26 mouse cellular contexts compared by ENCODE assay signal in genomic region chr13:107850907-107851560, GRCm38 (mm10).
A peak's percentile ranks its signal among the peaks of the same experiment; 100 is the strongest.
DNase-seq lines count a peak whose midpoint lies in the region; ATAC-seq and TF ChIP-seq lines count a peak whose summit lies in the region.
"Had no signal": no experiment of that assay in that cellular context is flagged by ENCODE, and none has a peak within 500 bp of the region (broad histone marks: within the 10 kb centered on the region; RNA-seq: fewer than 3 reads in every experiment).

No protein-coding gene starts in this region.

- no peak for TF ChIP-seq POLR2A in lung, adult 2 months (IDR thresholded peaks at IDR 0.05; ENCODE audit: borderline replicate concordance, extremely low read depth, low read depth, low read length)

- 65% methylated on average over 8 of the region's 8 CpGs for WGBS in hindbrain, embryonic 12.5 days
- WGBS in hindbrain, embryonic 16.5 days: 54% methylated on average over 8 of the region's 8 CpGs
- 55% methylated on average over 8 of the region's 8 CpGs for WGBS in lung, embryonic 16.5 days
- WGBS in lung, adult 2 months: 68% methylated on average over 8 of the region's 8 CpGs
- WGBS in forebrain, embryonic 13.5 days: 34% methylated on average over 8 of the region's 8 CpGs

- H3K27me3 ChIP-seq in hindbrain, embryonic 12.5 days: no peaks in the 10 kb centered on the region
- no peaks in the 10 kb centered on the region for H3K27me3 ChIP-seq in hindbrain, embryonic 16.5 days (replicated peaks; ENCODE audit: control insufficient read depth, insufficient read depth, low read length)
- no peaks in the 10 kb centered on the region for H3K27me3 ChIP-seq in lung, embryonic 16.5 days (ENCODE audit: control insufficient read depth, insufficient read depth, low read depth, low read length)
- no peaks in the 10 kb centered on the region for H3K27me3 ChIP-seq in forebrain, embryonic 13.5 days
- H3K27me3 ChIP-seq: embryonic facial prominence, embryonic 13.5 days; kidney, embryonic 15.5 days; liver, embryonic 15.5 days had no signal

- H3K4me3 ChIP-seq in hindbrain, embryonic 12.5 days: no peak overlapping the region
- H3K4me3 ChIP-seq in hindbrain, embryonic 16.5 days (ENCODE audit: low read length): no peak overlapping the region
- no peak overlapping the region for H3K4me3 ChIP-seq in lung, embryonic 16.5 days (ENCODE audit: low read length)
- no peak overlapping the region for H3K4me3 ChIP-seq in lung, adult 2 months (replicated peaks; ENCODE audit: extremely low read depth, low read depth, low read length)
- no peak overlapping the region for H3K4me3 ChIP-seq in forebrain, embryonic 13.5 days
- H3K4me3 ChIP-seq: embryonic facial prominence, embryonic 13.5 days; erythroblast, embryonic 14.5 days; heart, embryonic 10.5 days; kidney, embryonic 15.5 days; liver, embryonic 15.5 days; midbrain, embryonic 10.5 days had no signal

- peaks cover 58% of the 10 kb centered on the region for H3K4me1 ChIP-seq in hindbrain, embryonic 12.5 days
- peaks cover 22% of the 10 kb centered on the region for H3K4me1 ChIP-seq in hindbrain, embryonic 16.5 days (ENCODE audit: control insufficient read depth, insufficient read depth, low read depth, low read length)
- peaks cover 43% of the 10 kb centered on the region for H3K4me1 ChIP-seq in lung, embryonic 16.5 days (replicated peaks; ENCODE audit: control insufficient read depth, insufficient read depth, low read length)
- H3K4me1 ChIP-seq in lung, adult 2 months (ENCODE audit: control insufficient read depth, insufficient read depth, low read length): peaks cover 28% of the 10 kb centered on the region
- peaks cover 66% of the 10 kb centered on the region for H3K4me1 ChIP-seq in forebrain, embryonic 13.5 days

- DNase-seq in lung, adult 2 months: no peak
- DNase-seq in lung, postnatal 36 days: peak; percentile 63
- DNase-seq in urinary bladder, postnatal 14 days (ENCODE audit: low spot score): no peak
- DNase-seq: adrenal gland, adult 8-10 months; cerebellum, adult 8-10 months; cerebellum, postnatal 36 days; embryo, embryonic 11 days; kidney, adult 11 months; left cerebral cortex, postnatal 4 days; liver; retina, postnatal 1 day; right cerebral cortex, postnatal 25 days; spleen, adult 18-20 months; thymus, postnatal 4 days had no signal

- H3K9ac ChIP-seq in hindbrain, embryonic 12.5 days: no peak overlapping the region
- no peak overlapping the region for H3K9ac ChIP-seq in hindbrain, embryonic 16.5 days (ENCODE audit: low read depth, low read length)
- H3K9ac ChIP-seq in lung, embryonic 16.5 days (ENCODE audit: low read length): no peak overlapping the region
- no peak overlapping the region for H3K9ac ChIP-seq in forebrain, embryonic 13.5 days
- H3K9ac ChIP-seq: embryonic facial prominence, embryonic 13.5 days; kidney, embryonic 15.5 days; liver, embryonic 15.5 days had no signal

- TF ChIP-seq CTCF in lung, adult 2 months (IDR thresholded peaks at IDR 0.05; ENCODE audit: insufficient read depth, low read length): no peak

- H3K27ac ChIP-seq in hindbrain, embryonic 12.5 days: 0 out of 2 replicates have a peak overlapping the region, but pooled peaks have one; percentile 18
- H3K27ac ChIP-seq in hindbrain, embryonic 16.5 days (ENCODE audit: low read depth, low read length): no peak overlapping the region
- H3K27ac ChIP-seq in lung, embryonic 16.5 days (ENCODE audit: low read length): no peak overlapping the region
- no peak overlapping the region for H3K27ac ChIP-seq in forebrain, embryonic 13.5 days
- H3K27ac ChIP-seq: embryonic facial prominence, embryonic 13.5 days; heart, embryonic 10.5 days; hindbrain, postnatal 0 days; kidney, embryonic 15.5 days; liver, embryonic 15.5 days; midbrain, embryonic 10.5 days had no signal

- no peaks in the 10 kb centered on the region for H3K9me3 ChIP-seq in hindbrain, embryonic 12.5 days (replicated peaks)
- no peaks in the 10 kb centered on the region for H3K9me3 ChIP-seq in hindbrain, embryonic 16.5 days (ENCODE audit: control insufficient read depth, low read length)
- H3K9me3 ChIP-seq in lung, embryonic 16.5 days (ENCODE audit: control insufficient read depth, low read length): no peaks in the 10 kb centered on the region
- H3K9me3 ChIP-seq in forebrain, embryonic 13.5 days (replicated peaks): no peaks in the 10 kb centered on the region
- H3K9me3 ChIP-seq: embryonic facial prominence, embryonic 13.5 days; heart, embryonic 10.5 days; kidney, embryonic 15.5 days; liver, embryonic 15.5 days; midbrain, embryonic 10.5 days had no signal

- no peak overlapping the region for H3K4me2 ChIP-seq in hindbrain, embryonic 12.5 days (replicated peaks)
- no peak overlapping the region for H3K4me2 ChIP-seq in hindbrain, embryonic 16.5 days (ENCODE audit: low read length)
- H3K4me2 ChIP-seq in lung, embryonic 16.5 days (ENCODE audit: low read depth, low read length): no peak overlapping the region
- H3K4me2 ChIP-seq in forebrain, embryonic 13.5 days: peak overlapping the region; percentile 8; the same call in 1 of the 2 replicates
- H3K4me2 ChIP-seq: embryonic facial prominence, embryonic 13.5 days; kidney, embryonic 15.5 days; liver, embryonic 15.5 days had no signal

- H3K36me3 ChIP-seq in hindbrain, embryonic 12.5 days: no peaks in the 10 kb centered on the region
- no peaks in the 10 kb centered on the region for H3K36me3 ChIP-seq in hindbrain, embryonic 16.5 days (ENCODE audit: control insufficient read depth, insufficient read depth, low read length)
- no peaks in the 10 kb centered on the region for H3K36me3 ChIP-seq in lung, embryonic 16.5 days (ENCODE audit: control insufficient read depth, insufficient read depth, low read length)
- H3K36me3 ChIP-seq in forebrain, embryonic 13.5 days (ENCODE audit: poor library complexity, severe bottlenecking): no peaks in the 10 kb centered on the region
- H3K36me3 ChIP-seq: embryonic facial prominence, embryonic 13.5 days; heart, embryonic 10.5 days; kidney, embryonic 15.5 days; liver, embryonic 15.5 days; midbrain, embryonic 10.5 days had no signal

- ATAC-seq in hindbrain, embryonic 12.5 days (ENCODE audit: low FRiP score): no peak
- no peak for ATAC-seq in hindbrain, embryonic 16.5 days
- 0 out of 2 replicates have a peak, but pooled peaks have one; percentile 22 for ATAC-seq in lung, embryonic 16.5 days (ENCODE audit: low read depth)
- ATAC-seq in forebrain, embryonic 13.5 days: no peak
- ATAC-seq: activated CD4-positive, CD25-positive, alpha-beta regulatory T cell, adult 4 months; hindbrain, postnatal 0 days had no signal
